Comparison of ENCODE assay signal across 10 mouse cellular contexts in the genomic region with DNA sequence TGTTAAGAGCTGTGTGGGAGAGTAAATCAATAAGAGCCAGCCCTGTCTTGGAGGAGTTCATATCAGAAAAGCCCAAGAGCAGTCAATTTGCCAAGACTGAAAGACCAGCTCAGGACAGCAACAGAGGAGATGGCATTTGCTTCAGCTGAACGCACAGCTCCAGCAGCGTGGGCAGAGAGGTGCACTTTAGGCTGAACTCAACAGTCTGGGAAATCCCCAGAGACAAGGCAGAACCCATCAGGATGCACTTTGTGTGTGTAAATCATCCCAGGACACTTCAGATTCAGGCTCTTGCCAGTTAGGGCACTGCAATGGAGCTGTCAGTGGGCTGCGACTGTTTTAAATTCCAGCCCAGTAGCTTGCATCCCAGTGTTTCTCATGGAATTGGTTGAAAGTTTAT.
"Had no signal": no experiment of that assay in that cellular context is flagged by ENCODE, and none has a peak within 500 bp of the region (broad histone marks: within the 10 kb centered on the region; RNA-seq: fewer than 3 reads in every experiment).

No protein-coding gene starts in this region.

- H3K4me1 ChIP-seq: limb, embryonic 13.5 days; midbrain, embryonic 13.5 days had no signal

- H3K27ac ChIP-seq: layer of hippocampus, adult 2 months; limb, embryonic 13.5 days; liver, embryonic 14.5 days; midbrain, embryonic 13.5 days had no signal

- H3K4me2 ChIP-seq: limb, embryonic 13.5 days; midbrain, embryonic 13.5 days had no signal

- ATAC-seq: midbrain, embryonic 13.5 days had no signal

- DNase-seq: kidney, adult 8-10 months; kidney, postnatal 4 days; left cerebral cortex, postnatal 4 days; lung, adult 18-20 months; right cerebral cortex, postnatal 14 days; thymus, postnatal 4 days had no signal

- H3K4me3 ChIP-seq: layer of hippocampus, adult 2 months; limb, embryonic 13.5 days; midbrain, embryonic 13.5 days had no signal

- H3K9me3 ChIP-seq: limb, embryonic 13.5 days; midbrain, embryonic 13.5 days had no signal

- H3K9ac ChIP-seq: limb, embryonic 13.5 days; liver, embryonic 14.5 days; midbrain, embryonic 13.5 days had no signal

- H3K36me3 ChIP-seq: limb, embryonic 13.5 days; midbrain, embryonic 13.5 days had no signal

- H3K27me3 ChIP-seq: limb, embryonic 13.5 days; midbrain, embryonic 13.5 days had no signal
